Mouse (Mus musculus) ES-Bruce4 (cell line): ENCODE results near the gene Rab31.

ENCODE experiments used
- CTCF ChIP-seq: IDR thresholded peaks from one replicate; pipeline ENCODE4 v1.8.1; 2011; ENCODE audit warnings: low read depth, low read length
- EP300 ChIP-seq: IDR thresholded peaks from 2 replicates; pipeline ENCODE4 v1.6.1; 2011; ENCODE audit warnings: low read depth, low read length; ENCODE audit not compliant: insufficient read depth
- POLR2A ChIP-seq: IDR thresholded peaks from one replicate; pipeline ENCODE4 v1.8.1; 2011; ENCODE audit warnings: low read length; ENCODE audit not compliant: insufficient read depth

GRCm38 (mm10) chr17:65791161-65791560 is 18.6 kb upstream of the Rab31 start:
- TF ChIP-seq CTCF (no peak), EP300 (no peak), POLR2A (no peak)
